15 mouse cellular contexts compared by ENCODE assay signal in genomic region chr13:103176871-103177270, GRCm38 (mm10).
"Had no signal": no experiment of that assay in that cellular context is flagged by ENCODE, and none has a peak within 500 bp of the region (broad histone marks: within the 10 kb centered on the region; RNA-seq: fewer than 3 reads in every experiment).

No protein-coding gene starts in this region.

- H3K36me3 ChIP-seq: limb, embryonic 10.5 days; limb, embryonic 13.5 days; lung, embryonic 15.5 days had no signal

- H3K4me1 ChIP-seq: lung, embryonic 15.5 days had no signal

- H3K27ac ChIP-seq: layer of hippocampus, adult 2 months; limb, embryonic 10.5 days; limb, embryonic 13.5 days; liver, embryonic 14.5 days; lung, embryonic 15.5 days had no signal

- ATAC-seq: intestine, postnatal 0 days; liver, postnatal 0 days had no signal

- H3K4me3 ChIP-seq: layer of hippocampus, adult 2 months; limb, embryonic 10.5 days; limb, embryonic 13.5 days; lung, embryonic 15.5 days had no signal

- H3K9me3 ChIP-seq: limb, embryonic 10.5 days; lung, embryonic 15.5 days had no signal

- H3K4me2 ChIP-seq: limb, embryonic 13.5 days; lung, embryonic 15.5 days; midbrain, embryonic 11.5 days had no signal

- H3K9ac ChIP-seq: limb, embryonic 13.5 days; liver, embryonic 14.5 days; liver, postnatal 0 days; lung, embryonic 15.5 days had no signal

- H3K27me3 ChIP-seq: lung, embryonic 15.5 days had no signal

- DNase-seq: layer of hippocampus, adult 9-11 months; liver; liver, postnatal 0 days; lung, postnatal 14 days; lung, postnatal 4 days; midbrain, embryonic 14.5 days; thymus, adult 18-20 months; thymus, postnatal 36 days had no signal
